Mouse (Mus musculus): ENCODE measurements around the gene Sec24a. TPM values are rescaled to one million over a fixed set of nuclear protein-coding genes. Genes with fewer than 3 reads are reported as not detected.
"Not testable (repeated sequence)": the region's sequence is repeated elsewhere in the genome, so short reads cannot be mapped to it uniquely, and the experiment has no call there.

The Sec24a gene
- polyA plus RNA-seq, 1 experiment from 2014 or later, result 10.5 TPM

DNA sequence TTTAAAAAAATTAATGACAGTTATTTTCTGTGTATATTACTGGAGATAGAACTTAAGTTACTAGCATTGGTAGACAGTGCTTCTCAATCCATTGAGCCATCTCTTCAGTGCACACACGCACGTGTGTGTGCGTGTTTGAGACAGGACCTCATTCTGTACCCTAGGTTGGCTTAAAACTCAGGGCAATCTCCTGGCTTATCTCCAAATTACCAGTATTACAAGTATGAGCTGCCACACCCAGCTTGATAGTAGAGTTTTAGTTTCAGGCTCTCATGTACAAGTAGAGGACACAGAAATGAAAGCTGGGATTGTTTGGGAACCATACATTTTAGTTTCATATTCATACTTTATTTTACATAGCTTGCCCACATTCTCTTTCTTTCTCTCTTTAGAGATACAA, 22.7 kb downstream of the Sec24a start:
- H3K36me3 ChIP-seq (ENCODE audit: insufficient read depth, low read length), result 0 out of 2 replicates have a peak, but pooled peaks cover 6% of the 10 kb centered on the region
- H3K27me3 ChIP-seq (replicated peaks; ENCODE audit: insufficient read depth, low read length), result no peaks in the 10 kb centered on the region
- no peak overlapping the region for H3K4me2 ChIP-seq (replicated peaks; ENCODE audit: low read depth, low read length)
- no peaks in the 10 kb centered on the region for H3K4me1 ChIP-seq (ENCODE audit: insufficient read depth, low read depth, low read length)
- H3K4me3 ChIP-seq (ENCODE audit: low read depth, low read length), result no peak overlapping the region
- WGBS, result 90% methylated on average over 3 of the region's 3 CpGs
- H3K27ac ChIP-seq (ENCODE audit: low read length), result no peak overlapping the region
- no peak for ATAC-seq
- TF ChIP-seq EP300 (IDR thresholded peaks at IDR 0.05), result no peak
- TF ChIP-seq CTCF (IDR thresholded peaks at IDR 0.05), result no peak
- DNase-seq (ENCODE audit: low spot score), result no peak
- H3K9ac ChIP-seq (replicated peaks; ENCODE audit: low read depth), result no peak overlapping the region
- no peaks in the 10 kb centered on the region for H3K9me3 ChIP-seq (ENCODE audit: low read length)

GRCm38 (mm10) chr11:51738651-51739403, 24.6 kb downstream of the Sec24a start:
- 91% methylated on average over 3 of the region's 3 CpGs for WGBS

DNA sequence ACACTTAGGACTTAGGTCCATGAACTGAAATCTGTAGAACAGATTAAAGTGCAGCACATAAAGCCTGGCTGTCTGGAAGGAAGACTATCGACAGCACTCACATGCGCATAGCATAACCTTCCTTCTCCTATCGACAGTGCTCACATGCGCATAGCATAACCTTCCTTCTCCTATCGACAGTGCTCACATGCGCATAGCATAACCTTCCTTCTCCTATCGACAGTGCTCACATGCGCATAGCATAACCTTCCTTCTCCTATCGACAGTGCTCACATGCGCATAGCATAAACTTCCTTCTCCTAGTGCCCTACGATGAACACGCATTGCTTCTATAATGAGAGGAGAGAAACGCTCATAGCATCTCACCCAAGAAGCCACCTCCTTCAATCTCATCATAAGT, 29.2 kb downstream of the Sec24a start:
- H3K27me3 ChIP-seq (replicated peaks; ENCODE audit: insufficient read depth, low read length), result not testable (repeated sequence)

More at GRCm38 (mm10) chr11:51738651-51739403, 24.6 kb downstream of the Sec24a start:
- no peak overlapping the region for H3K27ac ChIP-seq (ENCODE audit: low read length)
- H3K4me3 ChIP-seq (ENCODE audit: low read depth, low read length), result no peak overlapping the region
- ATAC-seq (no peak), DNase-seq (ENCODE audit: low spot score) (no peak)
- H3K9ac ChIP-seq (replicated peaks; ENCODE audit: low read depth), result no peak overlapping the region
- no peaks in the 10 kb centered on the region for H3K9me3 ChIP-seq (ENCODE audit: low read length)
- H3K36me3 ChIP-seq (ENCODE audit: insufficient read depth, low read length), result 0 out of 2 replicates have a peak, but pooled peaks cover 6% of the 10 kb centered on the region
- no peaks in the 10 kb centered on the region for H3K27me3 ChIP-seq (replicated peaks; ENCODE audit: insufficient read depth, low read length)
- TF ChIP-seq CTCF (IDR thresholded peaks at IDR 0.05) (no peak), EP300 (IDR thresholded peaks at IDR 0.05) (no peak)
- no peaks in the 10 kb centered on the region for H3K4me1 ChIP-seq (ENCODE audit: insufficient read depth, low read depth, low read length)
- H3K4me2 ChIP-seq (replicated peaks; ENCODE audit: low read depth, low read length), result no peak overlapping the region

DNA sequence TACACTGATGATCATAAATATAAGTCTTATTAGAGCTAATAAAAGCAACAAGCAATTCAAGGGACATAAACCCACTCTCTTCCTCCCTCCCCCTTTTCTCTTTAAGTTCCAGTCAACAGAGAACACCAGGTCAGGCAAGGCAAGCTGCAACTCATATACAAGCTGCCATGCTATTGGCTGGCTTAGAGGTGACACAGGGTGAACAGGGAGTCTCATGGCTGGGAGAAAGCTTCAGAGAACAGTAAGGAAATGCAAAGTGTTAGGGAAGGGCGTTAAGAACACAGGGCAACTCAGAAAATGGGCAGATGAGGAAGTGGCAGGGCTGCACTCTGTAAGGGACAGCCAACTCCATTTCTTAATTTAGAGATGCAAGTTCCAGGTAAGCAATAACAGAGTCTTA, 30.6 kb downstream of the Sec24a start:
- Histone ChIP-seq H3K36me3 (ENCODE audit: insufficient read depth, low read length) (peaks cover 13% of the 10 kb centered on the region), H3K27me3 (replicated peaks; ENCODE audit: insufficient read depth, low read length) (no peaks in the 10 kb centered on the region), H3K9me3 (ENCODE audit: low read length) (no peaks in the 10 kb centered on the region), H3K4me3 (ENCODE audit: low read depth, low read length) (no peak overlapping the region), H3K4me1 (ENCODE audit: insufficient read depth, low read depth, low read length) (no peaks in the 10 kb centered on the region), H3K9ac (replicated peaks; ENCODE audit: low read depth) (no peak overlapping the region), H3K4me2 (replicated peaks; ENCODE audit: low read depth, low read length) (no peak overlapping the region), H3K27ac (ENCODE audit: low read length) (no peak overlapping the region)
- DNase-seq (ENCODE audit: low spot score) (no peak), ATAC-seq (no peak)
- TF ChIP-seq CTCF (IDR thresholded peaks at IDR 0.05) (no peak), EP300 (IDR thresholded peaks at IDR 0.05) (no peak)
- 90% methylated on average over 1 of the region's 1 CpGs for whole genome bisulfite sequencing

More for the DNA sequence above, 29.2 kb downstream of the Sec24a start:
- not testable (repeated sequence) for ATAC-seq; H3K27ac ChIP-seq (ENCODE audit: low read length); H3K4me3 ChIP-seq (ENCODE audit: low read depth, low read length); H3K4me1 ChIP-seq (ENCODE audit: insufficient read depth, low read depth, low read length); H3K9me3 ChIP-seq (ENCODE audit: low read length); DNase-seq (ENCODE audit: low spot score); H3K9ac ChIP-seq (replicated peaks; ENCODE audit: low read depth); H3K4me2 ChIP-seq (replicated peaks; ENCODE audit: low read depth, low read length)
- H3K36me3 ChIP-seq (ENCODE audit: insufficient read depth, low read length), result peaks cover 13% of the 10 kb centered on the region
- WGBS, result 95% methylated on average over 11 of the region's 13 CpGs

DNA sequence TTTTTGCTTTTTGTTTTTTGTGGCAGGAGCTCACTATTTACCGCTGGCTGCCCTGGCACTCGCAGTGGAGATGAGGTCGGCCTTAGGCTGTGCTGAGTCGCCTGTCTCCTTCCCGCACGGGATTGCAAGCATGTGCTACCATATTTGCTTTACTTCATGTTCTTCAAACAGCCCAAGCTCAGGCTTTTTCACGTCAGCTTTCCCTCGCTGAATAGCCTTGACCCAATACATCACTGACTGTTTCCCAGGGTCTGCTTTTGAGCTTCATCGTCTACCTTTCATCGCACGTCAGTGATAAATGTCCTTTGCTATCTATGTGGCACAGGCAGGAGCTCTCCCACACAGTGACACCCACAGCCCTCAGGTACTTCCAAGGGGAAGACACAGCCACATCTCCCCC, 42.4 kb downstream of the Sec24a start:
- no peak overlapping the region for H3K9ac ChIP-seq (replicated peaks; ENCODE audit: low read depth)
- DNase-seq (ENCODE audit: low spot score), result no peak
- ATAC-seq, result no peak
- no peaks in the 10 kb centered on the region for H3K27me3 ChIP-seq (replicated peaks; ENCODE audit: insufficient read depth, low read length)
- H3K4me2 ChIP-seq (replicated peaks; ENCODE audit: low read depth, low read length), result no peak overlapping the region
- H3K36me3 ChIP-seq (ENCODE audit: insufficient read depth, low read length), result peaks cover 47% of the 10 kb centered on the region
- H3K27ac ChIP-seq (ENCODE audit: low read length), result no peak overlapping the region
- H3K4me1 ChIP-seq (ENCODE audit: insufficient read depth, low read depth, low read length), result no peaks in the 10 kb centered on the region
- no peaks in the 10 kb centered on the region for H3K9me3 ChIP-seq (ENCODE audit: low read length)
- WGBS, result 90% methylated on average over 11 of the region's 11 CpGs
- TF ChIP-seq EP300 (IDR thresholded peaks at IDR 0.05) (no peak), CTCF (IDR thresholded peaks at IDR 0.05) (no peak)
- no peak overlapping the region for H3K4me3 ChIP-seq (ENCODE audit: low read depth, low read length)

DNA sequence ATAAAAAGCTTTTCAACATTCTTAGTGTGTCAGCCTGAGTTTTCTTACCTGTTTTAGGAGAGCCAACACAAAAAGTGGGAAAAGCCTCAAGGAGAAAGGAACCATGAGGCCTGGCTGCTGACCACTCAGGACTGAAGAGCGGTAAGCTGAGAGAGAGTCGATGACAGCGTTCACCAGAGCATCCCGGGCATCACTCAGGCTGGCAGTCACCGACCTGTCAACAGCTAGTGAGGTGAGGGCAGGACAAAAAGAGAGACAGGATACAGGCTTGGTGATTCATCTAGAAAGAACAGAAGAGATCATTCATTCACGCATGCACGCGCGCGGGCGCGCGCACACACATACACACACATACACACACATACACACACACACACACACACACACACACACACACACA, 56.4 kb downstream of the Sec24a start:
- 94% methylated on average over 13 of the region's 13 CpGs for WGBS
- Histone ChIP-seq H3K4me2 (replicated peaks; ENCODE audit: low read depth, low read length) (no peak overlapping the region), H3K27ac (ENCODE audit: low read length) (no peak overlapping the region), H3K4me3 (ENCODE audit: low read depth, low read length) (no peak overlapping the region), H3K27me3 (replicated peaks; ENCODE audit: insufficient read depth, low read length) (no peaks in the 10 kb centered on the region), H3K36me3 (ENCODE audit: insufficient read depth, low read length) (peaks cover 34% of the 10 kb centered on the region), H3K9ac (replicated peaks; ENCODE audit: low read depth) (no peak overlapping the region), H3K4me1 (ENCODE audit: insufficient read depth, low read depth, low read length) (no peaks in the 10 kb centered on the region), H3K9me3 (ENCODE audit: low read length) (no peaks in the 10 kb centered on the region)
- DNase-seq (ENCODE audit: low spot score) (no peak), ATAC-seq (no peak)
- no peak for TF ChIP-seq EP300 (IDR thresholded peaks at IDR 0.05)
- TF ChIP-seq CTCF (IDR thresholded peaks at IDR 0.05), result no peak

All from lung, postnatal 0 days (tissue).